Mouse (Mus musculus) heart, embryonic 14.5 days (tissue): ENCODE results near the gene Diras1. TPM values are rescaled to one million over a fixed set of nuclear protein-coding genes. Genes with fewer than 3 reads are reported as not detected.
"Not testable (repeated sequence)": the region's sequence is repeated elsewhere in the genome, so short reads cannot be mapped to it uniquely, and the experiment has no call there.

ENCODE experiments used
- ATAC-seq: fragments of 200-750 bp; cut with Nextera tagmentation; 2 replicates; pipeline ENCODE4 v1.8.0; 2017; ENCODE audit warnings: low read depth, moderate TSS enrichment; ENCODE audit not compliant: insufficient number of reproducible peaks, insufficient read depth, low FRiP score
- H3K27ac ChIP-seq, 2 experiments: fragments of 200-500 bp in 1 of 2; fragments of 300-500 bp in 1 of 2; sonication (generic) in 1 of 2; replicated peaks in 1 of 2; 2 replicates each; pipeline ENCODE4 v1.5.1; 2012 to 2014; ENCODE audit warnings: low read depth in 2 of 2, low read length in 2 of 2, control low read depth in 1 of 2, mild to moderate bottlenecking in 1 of 2, mixed read lengths in 1 of 2; ENCODE audit not compliant: control insufficient read depth in 1 of 2, insufficient read depth in 1 of 2
- H3K27me3 ChIP-seq: fragments of 300-500 bp; sonication (generic); 2 replicates; pipeline ENCODE4 v1.6.1; 2014; ENCODE audit warnings: mild to moderate bottlenecking, low read length, control low read depth; ENCODE audit not compliant: control insufficient read depth, insufficient read depth
- H3K36me3 ChIP-seq: fragments of 300-500 bp; sonication (generic); 2 replicates; pipeline ENCODE4 v1.6.1; 2014; ENCODE audit warnings: mild to moderate bottlenecking, control low read depth, low read length, mixed read lengths; ENCODE audit not compliant: control insufficient read depth, insufficient read depth
- H3K4me1 ChIP-seq, 2 experiments: fragments of 200-500 bp in 1 of 2; fragments of 300-500 bp in 1 of 2; sonication (generic) in 1 of 2; 2 replicates each; pipeline ENCODE4 v1.6.1; 2012 to 2014; ENCODE audit warnings: low read length in 2 of 2, control low read depth in 1 of 2, mixed read lengths in 1 of 2; ENCODE audit not compliant: control insufficient read depth in 2 of 2, insufficient read depth in 2 of 2
- H3K4me2 ChIP-seq: fragments of 300-500 bp; sonication (generic); 2 replicates; pipeline ENCODE4 v1.6.1; 2014; ENCODE audit warnings: mild to moderate bottlenecking, low read length
- H3K4me3 ChIP-seq, 2 experiments: fragments of 200-500 bp in 1 of 2; fragments of 300-500 bp in 1 of 2; sonication (generic) in 1 of 2; 2 replicates each; pipeline ENCODE4 v1.5.1; 2012 to 2014; ENCODE audit warnings: low read length in 2 of 2, mild to moderate bottlenecking in 2 of 2, control low read depth in 1 of 2, low read depth in 1 of 2, moderate library complexity in 1 of 2; ENCODE audit not compliant: control insufficient read depth in 1 of 2, insufficient read depth in 1 of 2
- H3K9ac ChIP-seq: fragments of 300-500 bp; sonication (generic); 2 replicates; pipeline ENCODE4 v1.6.1; 2014; ENCODE audit warnings: mild to moderate bottlenecking, low read length
- H3K9me3 ChIP-seq: fragments of 300-500 bp; sonication (generic); 2 replicates; pipeline ENCODE4 v1.6.1; 2016; ENCODE audit warnings: low read length, control low read depth; ENCODE audit not compliant: control insufficient read depth
- WGBS: fragments of 180-500 bp; shearing (Covaris S2); extraction: QIAGEN DNeasy Blood & Tissue Kit; methylation state at CpG from one replicate; pipeline ENCODE4 v1.1.7; 2014; 5-methylcytosine and 5-hydroxymethylcytosine counted together
- polyA plus RNA-seq: library from polyadenylated mRNA; unstranded; fragments of >200 nt; fragmentation: Nextera tagmentation; extraction: Ambion mirVana; gene quantifications from 2 replicates; pipeline ENCODE4 v1.2.1, GENCODE M21; 2014

Diras1 gene
- polyA plus RNA-seq, 1 experiment from 2014 or later, result not detected

DNA sequence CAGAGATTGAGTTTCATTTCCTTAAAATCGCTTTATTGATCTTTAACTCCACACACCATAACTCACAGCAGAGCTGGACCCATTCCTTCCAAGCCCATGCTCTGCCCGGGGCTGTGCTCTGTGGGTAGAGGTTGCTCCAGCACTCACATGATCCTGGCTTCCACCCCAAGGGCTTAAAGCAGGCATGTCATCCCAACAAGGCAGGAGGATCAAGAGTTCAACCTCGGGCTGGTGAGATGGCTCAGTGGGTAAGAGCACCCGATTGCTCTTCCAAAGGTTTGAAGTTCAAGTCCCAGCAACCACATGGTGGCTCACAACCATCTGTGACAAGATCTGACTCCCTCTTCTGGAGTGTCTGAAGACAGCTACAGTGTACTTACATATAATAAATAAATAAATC lies 35.6 kb downstream of the Diras1 start:
- H3K27ac ChIP-seq, H3K4me3 ChIP-seq, H3K4me2 ChIP-seq, ATAC-seq, H3K9ac ChIP-seq, H3K36me3 ChIP-seq, H3K27me3 ChIP-seq, H3K9me3 ChIP-seq: not testable (repeated sequence)
- H3K4me1 ChIP-seq, result peaks cover 19 to 23% of the 10 kb centered on the region in 2 experiments
- WGBS, result 49% methylated on average over 4 of the region's 4 CpGs

DNA sequence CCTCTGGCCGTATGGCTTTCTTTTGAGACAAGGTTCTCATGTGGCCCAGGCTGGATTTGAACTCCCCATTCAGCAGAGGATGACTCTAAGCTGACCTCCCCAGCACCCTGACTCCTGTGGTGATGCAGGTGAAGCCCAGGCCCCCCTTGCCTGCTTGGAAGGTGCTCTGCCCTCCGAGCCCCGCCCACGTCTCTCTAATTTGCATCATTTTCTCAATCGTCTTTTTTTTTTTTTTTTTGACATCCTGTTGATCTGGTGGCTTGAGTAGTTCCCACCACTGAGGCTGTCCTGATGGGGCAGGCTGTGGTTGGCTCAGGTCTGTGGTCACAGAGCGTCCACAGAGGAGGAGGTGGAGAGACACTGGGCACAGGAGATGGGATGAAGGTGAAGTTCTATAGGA lies 36.0 kb downstream of the Diras1 start:
- H3K9ac ChIP-seq, result no peak overlapping the region
- no peak overlapping the region for H3K4me2 ChIP-seq
- H3K4me3 ChIP-seq, result no peak overlapping the region
- H3K36me3 ChIP-seq, result no peaks in the 10 kb centered on the region
- no peak for ATAC-seq
- peaks cover 18 to 23% of the 10 kb centered on the region in 2 experiments for H3K4me1 ChIP-seq
- H3K27ac ChIP-seq, result no peak overlapping the region
- peaks cover 10% of the 10 kb centered on the region; the same call in 1 of the 2 replicates for H3K27me3 ChIP-seq
- H3K9me3 ChIP-seq, result no peaks in the 10 kb centered on the region
- 57% methylated on average over 6 of the region's 6 CpGs for WGBS

DNA sequence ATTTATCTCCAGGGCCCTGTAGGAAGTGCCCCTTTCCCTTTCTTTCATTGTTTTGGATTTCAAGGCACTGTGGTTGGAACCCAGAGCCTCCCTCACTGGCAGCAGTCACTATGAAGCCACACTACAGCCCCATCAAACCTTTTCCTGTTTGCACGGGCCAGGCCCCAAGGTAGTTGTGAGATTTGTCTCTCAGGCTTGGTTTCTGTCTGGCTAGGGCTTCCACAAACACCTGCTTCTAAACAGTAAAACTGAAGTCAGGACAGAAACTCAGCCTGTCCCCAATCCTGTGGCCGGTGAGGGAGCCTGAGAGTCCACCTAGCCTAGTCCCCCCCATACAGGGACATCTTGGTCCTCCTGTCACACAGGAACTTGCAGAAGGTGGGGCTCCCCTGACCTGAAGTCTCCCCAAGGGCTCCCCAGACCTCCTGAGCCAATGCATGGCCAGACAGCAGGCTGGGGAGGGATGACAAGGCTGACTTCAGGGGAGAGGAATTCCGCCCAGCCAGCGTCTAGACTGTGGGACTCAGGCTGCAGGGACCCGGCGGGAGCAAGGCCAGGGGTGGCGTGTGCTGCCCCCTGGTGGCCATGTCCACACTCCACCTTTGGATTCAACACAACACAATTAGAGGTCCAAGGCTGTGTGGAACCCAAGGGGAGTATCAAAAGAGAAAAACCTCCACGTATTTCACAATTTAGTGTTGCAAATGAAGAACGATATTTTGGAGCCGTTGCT lies 37.6 kb downstream of the Diras1 start:
- Histone ChIP-seq H3K9ac (peak overlapping the region; percentile 1; the same call in 1 of the 2 replicates), H3K9me3 (no peaks in the 10 kb centered on the region), H3K36me3 (no peaks in the 10 kb centered on the region), H3K27ac (peak overlapping the region; percentile 47 to 72), H3K4me2 (no peak overlapping the region), H3K4me3 (no peak overlapping the region), H3K4me1 (peaks cover 18 to 23% of the 10 kb centered on the region in 2 experiments), H3K27me3 (peaks cover 18% of the 10 kb centered on the region; the same call in 1 of the 2 replicates)
- WGBS, result 7% methylated on average over 10 of the region's 10 CpGs
- peak; percentile 88 for ATAC-seq

DNA sequence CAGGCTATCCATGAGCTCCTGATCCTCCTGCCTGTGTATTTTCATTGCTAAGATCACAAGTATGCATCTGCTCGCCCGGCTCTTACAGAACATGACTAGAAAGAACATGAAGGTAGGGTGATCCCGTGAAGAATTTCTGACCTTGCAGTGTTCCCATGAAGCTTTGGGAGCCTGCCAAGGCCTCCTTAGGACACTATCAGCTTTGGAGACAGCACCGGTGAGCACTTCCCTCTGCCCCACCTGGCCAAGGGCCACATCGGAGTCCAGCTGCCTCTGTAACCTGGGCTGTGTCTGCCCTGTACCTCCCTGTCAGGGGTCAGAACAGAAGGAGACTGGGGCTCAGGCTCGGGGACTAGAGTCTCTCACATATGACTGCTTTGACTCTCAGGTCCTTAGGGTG lies 38.7 kb downstream of the Diras1 start:
- Histone ChIP-seq H3K9me3 (no peaks in the 10 kb centered on the region), H3K9ac (peak overlapping the region; percentile 31; the same call in 1 of the 2 replicates), H3K27me3 (peaks cover 18% of the 10 kb centered on the region; the same call in 1 of the 2 replicates), H3K4me3 (no peak overlapping the region), H3K27ac (peak overlapping the region in 1 of 2 experiments; percentile 23; a peak in 1 of 4 replicates), H3K4me1 (peaks cover 18 to 23% of the 10 kb centered on the region in 2 experiments), H3K36me3 (no peaks in the 10 kb centered on the region), H3K4me2 (no peak overlapping the region)
- 44% methylated on average over 6 of the region's 6 CpGs for WGBS
- ATAC-seq, result no peak

DNA sequence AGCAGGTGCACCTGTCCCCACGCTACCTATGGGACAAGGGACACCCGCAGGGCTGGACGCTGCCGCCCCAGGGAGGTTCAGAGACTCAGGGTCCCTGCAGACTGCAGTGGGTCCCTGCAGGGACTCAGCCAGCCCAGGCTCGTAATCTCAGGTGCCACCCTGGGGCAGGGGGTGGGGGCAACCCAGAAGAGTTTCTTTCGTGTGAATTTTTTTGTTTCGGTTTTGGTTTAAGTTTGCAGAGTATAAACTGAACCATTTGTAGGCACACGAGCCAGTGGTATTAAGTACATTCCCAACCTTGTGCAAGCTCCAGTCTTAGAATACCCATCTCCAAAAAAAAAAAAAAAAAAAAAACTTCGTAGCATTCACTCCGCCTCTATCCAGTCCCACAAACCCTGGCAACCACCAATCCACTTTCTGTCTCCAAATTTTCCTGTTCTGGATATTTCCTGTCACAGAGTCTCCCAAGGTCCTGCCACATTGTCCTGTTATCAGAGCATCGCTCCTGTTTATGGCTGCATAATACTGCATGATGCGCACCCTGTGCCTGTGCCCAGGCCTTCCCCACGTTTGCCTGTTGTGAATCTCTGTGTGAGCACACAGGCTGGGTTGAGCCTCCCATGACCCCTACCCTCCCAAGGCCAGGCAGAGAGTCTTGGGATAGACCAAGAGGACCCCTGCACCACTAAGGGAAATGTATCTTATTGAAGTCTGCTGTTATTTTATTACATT lies 39.3 kb downstream of the Diras1 start:
- Histone ChIP-seq H3K9me3 (no peaks in the 10 kb centered on the region), H3K27me3 (peaks cover 18% of the 10 kb centered on the region; the same call in 1 of the 2 replicates), H3K27ac (no peak overlapping the region), H3K9ac (peak overlapping the region; percentile 56), H3K4me2 (peak overlapping the region; percentile 82), H3K4me3 (peak overlapping the region; percentile 30 to 33), H3K4me1 (peaks cover 18 to 23% of the 10 kb centered on the region in 2 experiments), H3K36me3 (no peaks in the 10 kb centered on the region)
- ATAC-seq, result no peak
- 34% methylated on average over 13 of the region's 13 CpGs for WGBS

DNA sequence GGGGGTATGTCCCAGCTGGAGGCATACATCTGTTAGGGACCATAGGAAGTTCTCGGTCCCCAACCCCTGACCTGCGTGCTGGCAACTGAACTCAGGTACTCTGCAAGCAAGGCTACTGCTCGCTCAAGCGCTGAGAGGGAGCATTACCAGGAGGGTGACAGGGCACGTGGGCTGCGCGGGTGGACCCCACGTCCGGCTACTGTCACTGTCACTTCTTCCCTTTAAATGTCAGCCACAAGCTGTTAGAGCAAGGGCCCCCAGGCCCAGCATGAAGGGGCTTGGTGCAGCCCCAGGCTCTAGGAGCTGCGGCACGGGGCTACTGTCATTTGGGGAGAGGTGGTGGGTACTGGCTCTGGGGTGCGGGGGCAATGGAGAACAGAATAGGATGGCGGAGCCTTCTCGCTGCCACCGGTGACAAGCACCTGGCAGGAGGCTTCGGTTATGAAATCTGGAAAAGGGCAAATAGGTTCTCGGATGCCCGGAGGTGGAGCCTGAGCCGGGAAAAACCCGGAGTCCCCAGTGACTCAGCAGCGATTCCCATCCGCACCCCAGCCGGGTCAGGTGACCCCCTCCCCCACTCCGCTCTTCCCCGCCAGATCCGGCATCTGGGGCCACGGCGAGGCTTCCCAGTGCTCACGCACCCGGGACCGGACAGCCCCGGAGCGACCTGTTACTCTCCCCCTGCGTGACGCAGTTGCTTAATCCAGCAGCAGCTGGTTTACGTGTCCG lies 40.1 kb downstream of the Diras1 start:
- H3K27ac ChIP-seq, result no peak overlapping the region
- peaks cover 18 to 23% of the 10 kb centered on the region in 2 experiments for H3K4me1 ChIP-seq
- WGBS, result 10% methylated on average over 37 of the region's 37 CpGs
- H3K9me3 ChIP-seq, result no peaks in the 10 kb centered on the region
- H3K9ac ChIP-seq, result peak overlapping the region; percentile 56
- H3K4me3 ChIP-seq, result peak overlapping the region; percentile 30 to 33
- peaks cover 18% of the 10 kb centered on the region; the same call in 1 of the 2 replicates for H3K27me3 ChIP-seq
- H3K36me3 ChIP-seq, result no peaks in the 10 kb centered on the region
- no peak; the same call in 1 of the 2 replicates for ATAC-seq
- peak overlapping the region; percentile 82 for H3K4me2 ChIP-seq

DNA sequence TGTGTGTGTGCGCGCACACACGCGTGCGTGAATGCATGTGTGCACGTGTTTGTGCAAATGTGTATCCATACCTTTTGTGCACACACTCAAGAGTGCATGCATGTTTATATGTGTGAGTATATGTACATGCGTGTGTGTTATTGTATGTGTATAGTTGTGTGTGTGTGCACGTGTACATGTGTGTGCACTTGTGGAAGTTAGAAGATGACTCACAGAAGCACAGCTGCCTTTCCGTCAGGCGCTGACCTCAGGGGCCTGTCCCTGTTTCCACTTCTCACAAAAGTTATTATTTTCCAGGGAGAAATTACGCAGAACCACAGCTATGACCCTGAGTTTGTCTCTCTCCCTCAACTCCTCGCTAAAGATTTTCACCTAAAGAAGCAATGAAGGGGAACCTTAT lies 41.2 kb downstream of the Diras1 start:
- WGBS, result 87% methylated on average over 12 of the region's 12 CpGs
- Histone ChIP-seq H3K4me3 (no peak overlapping the region), H3K27me3 (peaks cover 18% of the 10 kb centered on the region; the same call in 1 of the 2 replicates), H3K9ac (no peak overlapping the region), H3K4me2 (no peak overlapping the region), H3K36me3 (no peaks in the 10 kb centered on the region), H3K9me3 (no peaks in the 10 kb centered on the region), H3K4me1 (peaks cover 18 to 23% of the 10 kb centered on the region in 2 experiments), H3K27ac (no peak overlapping the region)
- no peak for ATAC-seq
